ENCODE assay signal across 10 mouse cellular contexts in the genomic region with DNA sequence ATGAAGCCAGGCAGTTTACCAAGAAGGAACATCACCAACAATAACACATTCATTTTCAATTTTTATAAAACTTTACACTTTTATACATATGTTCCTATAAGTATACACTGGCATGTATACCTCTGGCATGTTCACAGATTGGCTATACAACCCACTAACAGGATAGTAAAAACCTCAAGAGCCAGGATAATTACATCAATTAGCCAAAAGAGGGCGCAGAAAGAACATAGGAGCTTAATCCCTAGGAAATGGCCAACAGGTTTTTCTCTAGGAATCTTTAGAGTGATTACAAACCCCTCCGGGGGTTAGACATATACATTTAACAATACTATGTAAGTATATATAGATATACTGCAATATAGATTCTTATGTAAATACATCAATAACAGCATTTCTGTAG. TPM values are rescaled to one million over a fixed set of nuclear protein-coding genes. Genes with fewer than 3 reads are reported as not detected.
DNase-seq lines count a peak whose midpoint lies in the region; ATAC-seq and TF ChIP-seq lines count a peak whose summit lies in the region.
"Had no signal": no experiment of that assay in that cellular context is flagged by ENCODE, and none has a peak within 500 bp of the region (broad histone marks: within the 10 kb centered on the region; RNA-seq: fewer than 3 reads in every experiment).

No protein-coding gene starts in this region.

- peak; percentile 2 to 13 for DNase-seq in heart, adult 18-20 months
- no peak for DNase-seq in heart, postnatal 14 days
- DNase-seq in liver, adult 2 months (ENCODE audit: extremely low read depth, low read depth, low spot score) = peak; percentile 23
- no peak for DNase-seq in liver
- no peak for DNase-seq in Patski (ENCODE audit: low read depth, low spot score)
- DNase-seq in natural killer cell, adult 2 months (ENCODE audit: low spot score in 2 of 2) = no peak
- DNase-seq: liver, embryonic 13.5 days had no signal

- no peaks in the 10 kb centered on the region for H3K27me3 ChIP-seq in liver, adult 2 months (ENCODE audit: control insufficient read depth, insufficient read depth, low read length)
- no peaks in the 10 kb centered on the region for H3K27me3 ChIP-seq in Patski
- no peaks in the 10 kb centered on the region for H3K27me3 ChIP-seq in midbrain, embryonic 13.5 days
- H3K27me3 ChIP-seq: liver, embryonic 13.5 days; neural tube, embryonic 12.5 days had no signal

- POLR2A ChIA-PET in Patski (lab: Charles Lee) = no interaction called here

- H3K4me3 ChIP-seq in liver, adult 2 months (ENCODE audit: insufficient read depth, low read depth, low read length) = no peak overlapping the region
- no peak overlapping the region for H3K4me3 ChIP-seq in midbrain, embryonic 13.5 days (replicated peaks)
- H3K4me3 ChIP-seq: liver, embryonic 13.5 days; neural tube, embryonic 12.5 days had no signal

- no peak overlapping the region for H3K27ac ChIP-seq in liver, adult 2 months (replicated peaks; ENCODE audit: insufficient read depth, low read depth, low read length)
- no peak overlapping the region for H3K27ac ChIP-seq in midbrain, embryonic 13.5 days
- H3K27ac ChIP-seq: liver, embryonic 13.5 days; neural tube, embryonic 12.5 days had no signal

- H3K4me2 ChIP-seq in midbrain, embryonic 13.5 days (replicated peaks) = no peak overlapping the region
- H3K4me2 ChIP-seq: liver, embryonic 13.5 days; neural tube, embryonic 12.5 days had no signal

- CTCF ChIA-PET in Patski (lab: Charles Lee) = interaction anchor here (1.0 to 1.5 kb wide), 4 partner anchors 12 to 161 kb away, joined by 3 to 4 read pairs (median 3); no protein-coding TSS in a partner anchor

- no peak for ATAC-seq in Patski
- 0 out of 2 replicates have a peak, but pooled peaks have one; percentile 44 for ATAC-seq in megakaryocyte-erythroid progenitor cell, adult 5-6 weeks (replicated peaks; ENCODE audit: low FRiP score, low TSS enrichment, poor library complexity, severe bottlenecking)
- ATAC-seq in midbrain, embryonic 13.5 days = no peak

- H3K9ac ChIP-seq in liver, adult 2 months (ENCODE audit: low read depth, low read length) = no peak overlapping the region
- H3K9ac ChIP-seq in midbrain, embryonic 13.5 days (replicated peaks) = no peak overlapping the region
- H3K9ac ChIP-seq: liver, embryonic 13.5 days; neural tube, embryonic 12.5 days had no signal

- intact Hi-C loops in heart, postnatal 14 days (cut with DNase I) = loop anchor here (2.0 to 10.0 kb wide), 3 partner anchors 131 to 378 kb away; no protein-coding TSS in a partner anchor

- H3K9me3 ChIP-seq in midbrain, embryonic 13.5 days = no peaks in the 10 kb centered on the region
- H3K9me3 ChIP-seq: liver, embryonic 13.5 days; neural tube, embryonic 12.5 days had no signal

- H3K4me1 ChIP-seq in liver, adult 2 months (ENCODE audit: control insufficient read depth, insufficient read depth, low read length) = no peaks in the 10 kb centered on the region; the same call in 1 of the 2 replicates
- H3K4me1 ChIP-seq in midbrain, embryonic 13.5 days (replicated peaks) = 0 out of 2 replicates have a peak, but pooled peaks cover 6% of the 10 kb centered on the region

- H3K36me3 ChIP-seq in liver, adult 2 months (ENCODE audit: control insufficient read depth, insufficient read depth, low read length) = peaks cover 1% of the 10 kb centered on the region; the same call in 1 of the 2 replicates
- H3K36me3 ChIP-seq in midbrain, embryonic 13.5 days = no peaks in the 10 kb centered on the region
- H3K36me3 ChIP-seq: neural tube, embryonic 12.5 days had no signal

- peak; percentile 20; the same call in 1 of the 2 replicates for TF ChIP-seq CTCF in liver, adult 2 months (IDR thresholded peaks at IDR 0.05; ENCODE audit: low read depth, low read length)
- peak; percentile 44 for TF ChIP-seq CTCF in Patski (IDR thresholded peaks at IDR 0.05)

- TF ChIP-seq POLR2A in liver, adult 2 months (IDR thresholded peaks at IDR 0.05; ENCODE audit: extremely low read depth, insufficient read depth, low read length) = no peak

- in situ Hi-C loops in Patski (cut with MboI; ENCODE audit: low pct_unique_long_range_greater_than_20kb) = loop anchor here (10.0 kb wide), 1 partner anchor 131 kb away; no protein-coding TSS in a partner anchor

- 51% methylated on average over 2 of the region's 2 CpGs for WGBS in liver, adult 2 months
- 53% methylated on average over 2 of the region's 2 CpGs for WGBS in midbrain, embryonic 13.5 days

- no peaks in the 10 kb centered on the region for H3K79me2 ChIP-seq in liver, adult 2 months (ENCODE audit: control insufficient read depth, insufficient read depth, low read length)

RNA-seq across cellular contexts. Expression of a gene that starts 55.7 kb away (rescaled TPM):
- total RNA-seq in heart, adult 18-20 months (2021) = 10 to 100 TPM in 1 of 2 experiments, 1 to 10 TPM in 1; 9.3 to 10.0 TPM
- total RNA-seq in heart, postnatal 14 days (2021) = 10 to 100 TPM; 12.0 to 15.3 TPM
- total RNA-seq in liver, adult 2 months (2014; rRNA removed) = 6.2 and 6.4 TPM in 2 replicates
- 1.5 and 2.6 TPM in 2 replicates for polyA plus RNA-seq in liver, adult 2 months (2012; rRNA removed)
- 9.0 TPM for polyA plus RNA-seq in Patski (2021)
- total RNA-seq in megakaryocyte-erythroid progenitor cell, adult 5-6 weeks (2014; fragmentation: Nextera tagmentation) = 17.8 and 22.6 TPM in 2 replicates
- total RNA-seq in megakaryocyte-erythroid progenitor cell, adult 5-6 weeks (2017) = 11.4 and 21.0 TPM in 2 replicates
- 16.7 and 16.9 TPM in 2 replicates for polyA plus RNA-seq in midbrain, embryonic 13.5 days (2015; fragmentation: Nextera tagmentation; extraction: Ambion mirVana)

Comparison
In these comparisons a context has a peak if more than half of its experiments do, and no peak if none do; other contexts are left out.
1. DNase-seq: peak in heart, adult 18-20 months (2 of 2) and liver, adult 2 months (single experiment); none in heart, postnatal 14 days (0 of 2), liver (single experiment), Patski (single experiment) and natural killer cell, adult 2 months (0 of 2).